Mouse (Mus musculus) lung, postnatal 0 days (tissue): Measurements from ENCODE around the gene Plod1.

Source experiments
- CTCF ChIP-seq: IDR thresholded peaks from 2 replicates; pipeline ENCODE4 v1.5.1; 2016; ENCODE audit warnings: antibody characterized with exemption, mild to moderate bottlenecking
- EP300 ChIP-seq: IDR thresholded peaks from 2 replicates; pipeline ENCODE4 v1.6.1; 2016; ENCODE audit warnings: antibody characterized with exemption, mild to moderate bottlenecking, control low read depth

- TF ChIP-seq CTCF = no peak
- TF ChIP-seq EP300 = no peak
Measured at GRCm38 (mm10) chr4:147884138-147884537, 52.4 kb downstream of the Plod1 start.
